Mouse (Mus musculus) lung, postnatal 0 days (tissue): ENCODE measurements around the gene Cpeb2. TPM values are rescaled to one million over a fixed set of nuclear protein-coding genes. Genes with fewer than 3 reads are reported as not detected.

Experiments
- ATAC-seq: fragments of 200-750 bp; cut with Nextera tagmentation; 2 replicates; pipeline ENCODE4 v1.8.0; 2017; ENCODE audit warnings: moderate library complexity
- DNase-seq: peaks from one replicate; pipeline ENCODE4 v3.0.0-alpha.2; 2016; ENCODE audit warnings: low spot score
- H3K27ac ChIP-seq: fragments of 300-500 bp; sonication (generic); 2 replicates; pipeline ENCODE4 v1.5.1; 2014; ENCODE audit warnings: antibody characterized with exemption, mild to moderate bottlenecking, low read length, mixed read lengths
- H3K27me3 ChIP-seq: fragments of 300-500 bp; sonication (generic); replicated peaks from 2 replicates; pipeline ENCODE4 v1.6.1; 2014; ENCODE audit warnings: low read length, mixed read lengths; ENCODE audit not compliant: insufficient read depth
- H3K36me3 ChIP-seq: fragments of 300-500 bp; sonication (generic); 2 replicates; pipeline ENCODE4 v1.6.1; 2014; ENCODE audit warnings: low read length, mixed read lengths; ENCODE audit not compliant: insufficient read depth
- H3K4me1 ChIP-seq: fragments of 300-500 bp; sonication (generic); 2 replicates; pipeline ENCODE4 v1.6.1; 2014; ENCODE audit warnings: antibody characterized with exemption, low read depth, low read length, mixed read lengths; ENCODE audit not compliant: insufficient read depth
- H3K4me2 ChIP-seq: fragments of 300-500 bp; sonication (generic); replicated peaks from 2 replicates; pipeline ENCODE4 v1.6.1; 2014; ENCODE audit warnings: low read depth, mild to moderate bottlenecking, low read length, moderate library complexity, mixed read lengths
- H3K4me3 ChIP-seq: fragments of 300-500 bp; sonication (generic); 2 replicates; pipeline ENCODE4 v1.5.1; 2014; ENCODE audit warnings: low read depth, low read length
- H3K9ac ChIP-seq: fragments of 300-500 bp; sonication (generic); replicated peaks from 2 replicates; pipeline ENCODE4 v1.6.1; 2014; ENCODE audit warnings: low read depth, mild to moderate bottlenecking
- H3K9me3 ChIP-seq: fragments of 300-500 bp; sonication (generic); 2 replicates; pipeline ENCODE4 v1.6.1; 2016; ENCODE audit warnings: low read length, mixed read lengths
- CTCF ChIP-seq: IDR thresholded peaks from 2 replicates; pipeline ENCODE4 v1.5.1; 2016; ENCODE audit warnings: antibody characterized with exemption, mild to moderate bottlenecking
- EP300 ChIP-seq: IDR thresholded peaks from 2 replicates; pipeline ENCODE4 v1.6.1; 2016; ENCODE audit warnings: antibody characterized with exemption, mild to moderate bottlenecking, control low read depth
- WGBS: fragments of 180-500 bp; shearing (Covaris S2); extraction: QIAGEN DNeasy Blood & Tissue Kit; methylation state at CpG from one replicate; pipeline ENCODE4 v1.1.7; 2014; 5-methylcytosine and 5-hydroxymethylcytosine counted together
- polyA plus RNA-seq: library from polyadenylated mRNA; unstranded; fragments of >200 nt; fragmentation: Nextera tagmentation; extraction: Ambion mirVana; gene quantifications from 2 replicates; pipeline ENCODE4 v1.2.1, GENCODE M21; 2015

Cpeb2 gene
- polyA plus RNA-seq, 1 experiment from 2014 or later: 2.1 TPM

- WGBS: 73% methylated on average over 3 of the region's 3 CpGs
- 0 out of 2 replicates have a peak overlapping the region, but pooled peaks have one; percentile 96 for H3K4me2 ChIP-seq
- H3K4me3 ChIP-seq: no peak overlapping the region
- no peak for ATAC-seq
- H3K36me3 ChIP-seq: no peaks in the 10 kb centered on the region
- H3K9ac ChIP-seq: no peak overlapping the region
- H3K4me1 ChIP-seq: peaks cover 5% of the 10 kb centered on the region
- H3K27ac ChIP-seq: no peak overlapping the region
- no peaks in the 10 kb centered on the region for H3K9me3 ChIP-seq
- no peaks in the 10 kb centered on the region for H3K27me3 ChIP-seq
- TF ChIP-seq EP300: no peak
- TF ChIP-seq CTCF: peak; percentile 49
- peak; percentile 48 for DNase-seq
Measured at GRCm38 (mm10) chr5:43236476-43236875, 3.5 kb downstream of the Cpeb2 start.

- no peaks in the 10 kb centered on the region for H3K9me3 ChIP-seq
- ATAC-seq: no peak
- no peak overlapping the region for H3K4me2 ChIP-seq
- peaks cover 5% of the 10 kb centered on the region for H3K4me1 ChIP-seq
- DNase-seq: no peak
- no peak for TF ChIP-seq EP300
- TF ChIP-seq CTCF: no peak
- no peaks in the 10 kb centered on the region for H3K27me3 ChIP-seq
- 79% methylated on average over 12 of the region's 12 CpGs for WGBS
- no peak overlapping the region for H3K4me3 ChIP-seq
- H3K36me3 ChIP-seq: no peaks in the 10 kb centered on the region
- H3K27ac ChIP-seq: no peak overlapping the region
- H3K9ac ChIP-seq: no peak overlapping the region
Measured at GRCm38 (mm10) chr5:43237238-43237637, 4.3 kb downstream of the Cpeb2 start.

GRCm38 (mm10) chr5:43239141-43239835, 6.3 kb downstream of the Cpeb2 start:
- no peak overlapping the region for H3K4me3 ChIP-seq

GRCm38 (mm10) chr5:43240729-43241128, 7.8 kb downstream of the Cpeb2 start:
- ATAC-seq: no peak
- TF ChIP-seq EP300 (no peak), CTCF (no peak)

More at GRCm38 (mm10) chr5:43239141-43239835, 6.3 kb downstream of the Cpeb2 start:
- peaks cover 5% of the 10 kb centered on the region for H3K4me1 ChIP-seq
- TF ChIP-seq EP300 (no peak), CTCF (no peak)
- no peaks in the 10 kb centered on the region for H3K27me3 ChIP-seq
- ATAC-seq (no peak), DNase-seq (no peak)
- H3K27ac ChIP-seq: no peak overlapping the region
- H3K36me3 ChIP-seq: no peaks in the 10 kb centered on the region
- no peak overlapping the region for H3K4me2 ChIP-seq
- H3K9me3 ChIP-seq: no peaks in the 10 kb centered on the region
- 79% methylated on average over 6 of the region's 6 CpGs for WGBS
- no peak overlapping the region for H3K9ac ChIP-seq

DNA sequence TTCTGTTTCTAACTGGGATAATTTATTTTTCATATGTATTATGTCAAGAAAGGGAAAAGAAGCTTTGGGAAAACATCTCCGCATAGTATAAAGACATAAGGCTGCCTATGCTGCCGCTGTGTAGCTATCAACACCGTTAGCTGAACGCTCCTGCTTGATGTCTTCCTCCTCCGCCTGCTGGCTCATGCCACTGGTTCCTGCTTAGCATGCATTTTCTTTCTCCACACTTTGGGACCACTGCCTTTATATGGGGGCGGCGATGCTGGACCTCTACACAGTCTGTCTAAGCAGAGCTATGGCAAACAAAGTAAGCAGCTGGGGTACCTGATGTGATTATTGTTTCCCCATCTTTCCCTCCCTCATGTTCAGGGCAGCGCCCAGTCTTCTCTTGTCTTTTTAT, 13.3 kb downstream of the Cpeb2 start:
- WGBS: 84% methylated on average over 8 of the region's 8 CpGs
- Histone ChIP-seq H3K27me3 (no peaks in the 10 kb centered on the region), H3K4me2 (no peak overlapping the region), H3K9me3 (no peaks in the 10 kb centered on the region), H3K4me3 (no peak overlapping the region), H3K9ac (no peak overlapping the region), H3K36me3 (no peaks in the 10 kb centered on the region), H3K4me1 (no peaks in the 10 kb centered on the region), H3K27ac (no peak overlapping the region)
- ATAC-seq (no peak), DNase-seq (no peak)
- TF ChIP-seq EP300 (no peak), CTCF (no peak)

More at GRCm38 (mm10) chr5:43240729-43241128, 7.8 kb downstream of the Cpeb2 start:
- no peak overlapping the region for H3K27ac ChIP-seq
- peaks cover 4% of the 10 kb centered on the region for H3K4me1 ChIP-seq
- no peak for DNase-seq
- H3K27me3 ChIP-seq: no peaks in the 10 kb centered on the region
- H3K9ac ChIP-seq: no peak overlapping the region
- no peaks in the 10 kb centered on the region for H3K9me3 ChIP-seq
- no peaks in the 10 kb centered on the region for H3K36me3 ChIP-seq
- H3K4me3 ChIP-seq: no peak overlapping the region
- no peak overlapping the region for H3K4me2 ChIP-seq

GRCm38 (mm10) chr5:43246954-43247353, 14.0 kb downstream of the Cpeb2 start:
- WGBS: 59% methylated on average over 6 of the region's 6 CpGs
- Histone ChIP-seq H3K4me1 (no peaks in the 10 kb centered on the region), H3K27me3 (no peaks in the 10 kb centered on the region), H3K9ac (no peak overlapping the region), H3K4me3 (no peak overlapping the region), H3K27ac (no peak overlapping the region), H3K36me3 (no peaks in the 10 kb centered on the region), H3K4me2 (no peak overlapping the region), H3K9me3 (no peaks in the 10 kb centered on the region)
- ATAC-seq: no peak
- TF ChIP-seq EP300 (no peak), CTCF (no peak)
- DNase-seq: no peak

DNA sequence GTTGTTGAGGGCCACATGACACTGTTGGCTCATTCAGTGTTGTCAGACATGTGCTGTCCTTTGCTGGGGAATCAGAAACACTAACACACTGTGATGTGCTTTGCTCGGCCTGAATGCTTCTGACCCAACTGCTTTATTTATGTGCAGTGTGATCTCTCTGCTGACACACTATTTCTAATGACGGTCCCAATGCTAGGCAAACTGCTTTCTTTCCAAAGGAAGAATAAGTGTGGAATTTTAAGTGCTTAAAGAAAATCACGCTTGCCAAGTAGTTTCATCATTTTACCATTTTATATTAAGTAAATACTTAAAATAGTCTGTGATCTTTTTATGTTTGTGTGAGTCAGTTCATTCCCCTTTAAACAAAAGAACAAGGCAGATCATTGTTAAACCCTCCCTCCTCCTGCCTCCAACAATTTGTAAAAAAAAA, 15.0 kb downstream of the Cpeb2 start:
- no peak overlapping the region for H3K4me3 ChIP-seq
- TF ChIP-seq CTCF: no peak
- H3K9ac ChIP-seq: no peak overlapping the region
- DNase-seq (peak; percentile 70), ATAC-seq (peak; percentile 71)
- no peak overlapping the region for H3K4me2 ChIP-seq
- no peaks in the 10 kb centered on the region for H3K36me3 ChIP-seq
- 30% methylated on average over 3 of the region's 3 CpGs for WGBS
- H3K27ac ChIP-seq: no peak overlapping the region
- H3K9me3 ChIP-seq: no peaks in the 10 kb centered on the region
- H3K4me1 ChIP-seq: no peaks in the 10 kb centered on the region
- no peaks in the 10 kb centered on the region for H3K27me3 ChIP-seq
